Mouse (Mus musculus) intestine, embryonic 14.5 days (tissue): Measurements from ENCODE around the gene Ptprn2. TPM values are rescaled to one million over a fixed set of nuclear protein-coding genes. Genes with fewer than 3 reads are reported as not detected.

ENCODE experiments used
- ATAC-seq: fragments of 200-750 bp; cut with Nextera tagmentation; replicated peaks from 2 replicates; pipeline ENCODE4 v1.8.0; 2017; ENCODE audit warnings: low read depth, moderate number of reproducible peaks, moderate TSS enrichment, moderate library complexity; ENCODE audit not compliant: low FRiP score, low TSS enrichment
- DNase-seq: peaks from one replicate; pipeline ENCODE4 v3.0.0-alpha.2; 2018; ENCODE audit warnings: low spot score
- H3K27ac ChIP-seq: fragments of 300-500 bp; sonication (generic); 2 replicates; pipeline ENCODE4 v1.5.1; 2014; ENCODE audit warnings: low read depth, mild to moderate bottlenecking, control low read depth
- H3K27me3 ChIP-seq: fragments of 300-500 bp; sonication (generic); replicated peaks from 2 replicates; pipeline ENCODE4 v1.6.1; 2014; ENCODE audit warnings: low read length, control low read depth; ENCODE audit not compliant: control insufficient read depth, insufficient read depth
- H3K36me3 ChIP-seq: fragments of 300-500 bp; sonication (generic); 2 replicates; pipeline ENCODE4 v1.6.1; 2014; ENCODE audit warnings: low read length, control low read depth; ENCODE audit not compliant: control insufficient read depth, insufficient read depth
- H3K4me1 ChIP-seq: fragments of 300-500 bp; sonication (generic); replicated peaks from 2 replicates; pipeline ENCODE4 v1.6.1; 2014; ENCODE audit warnings: low read length, control low read depth, mixed read lengths; ENCODE audit not compliant: control insufficient read depth, insufficient read depth
- H3K4me2 ChIP-seq: fragments of 300-500 bp; sonication (generic); 2 replicates; pipeline ENCODE4 v1.6.1; 2014; ENCODE audit warnings: low read length
- H3K4me3 ChIP-seq: fragments of 300-500 bp; sonication (generic); 2 replicates; pipeline ENCODE4 v1.5.1; 2014; ENCODE audit warnings: low read depth, low read length, control low read depth, mixed read lengths
- H3K9ac ChIP-seq: fragments of 300-500 bp; sonication (generic); 2 replicates; pipeline ENCODE4 v1.6.1; 2014; ENCODE audit warnings: mild to moderate bottlenecking, low read length
- H3K9me3 ChIP-seq: fragments of 300-500 bp; sonication (generic); 2 replicates; pipeline ENCODE4 v1.6.1; 2016; ENCODE audit warnings: low read length, control low read depth; ENCODE audit not compliant: control insufficient read depth
- WGBS: fragments of 180-500 bp; shearing (Covaris S2); extraction: QIAGEN DNeasy Blood & Tissue Kit; methylation state at CpG from one replicate; pipeline ENCODE4 v1.1.7; 2014; 5-methylcytosine and 5-hydroxymethylcytosine counted together
- polyA plus RNA-seq: library from polyadenylated mRNA; unstranded; fragments of >200 nt; fragmentation: Nextera tagmentation; extraction: Ambion mirVana; gene quantifications from 2 replicates; pipeline ENCODE4 v1.2.1, GENCODE M21; 2014

Ptprn2 gene
- polyA plus RNA-seq, 1 experiment from 2014 or later: 2.0 TPM

DNA sequence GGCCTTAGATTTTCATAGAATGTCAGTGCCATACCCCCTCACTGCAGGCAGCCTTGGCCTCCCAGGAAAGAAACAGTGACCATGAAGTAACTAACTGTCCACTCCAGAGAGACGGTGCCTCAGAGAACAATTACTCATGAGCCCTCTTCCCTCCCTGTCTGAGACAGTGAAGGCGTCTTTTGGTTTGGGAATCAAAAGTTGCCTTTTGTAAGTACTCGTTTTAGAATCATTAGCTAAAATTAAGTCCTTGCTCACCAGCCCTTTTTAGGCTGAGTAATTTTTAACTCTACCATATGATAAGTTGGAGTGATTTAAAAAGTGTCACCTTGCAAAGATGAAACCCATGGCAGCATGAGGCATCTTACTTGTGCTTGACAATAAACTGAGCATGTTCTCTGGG is 806.4 kb downstream of the Ptprn2 start:
- Histone ChIP-seq H3K4me1 (no peaks in the 10 kb centered on the region), H3K4me3 (no peak overlapping the region), H3K36me3 (no peaks in the 10 kb centered on the region), H3K27me3 (no peaks in the 10 kb centered on the region), H3K4me2 (no peak overlapping the region), H3K27ac (no peak overlapping the region), H3K9me3 (no peaks in the 10 kb centered on the region), H3K9ac (no peak overlapping the region)
- 64% methylated on average over 3 of the region's 3 CpGs for WGBS
- ATAC-seq: no peak
- no peak for DNase-seq

- H3K9me3 ChIP-seq: no peaks in the 10 kb centered on the region
- no peak overlapping the region for H3K4me3 ChIP-seq
- 46% methylated on average over 2 of the region's 2 CpGs for WGBS
- no peak overlapping the region for H3K9ac ChIP-seq
- no peaks in the 10 kb centered on the region for H3K27me3 ChIP-seq
- H3K4me2 ChIP-seq: no peak overlapping the region
- DNase-seq: no peak
- no peaks in the 10 kb centered on the region for H3K36me3 ChIP-seq
- no peak for ATAC-seq
- no peaks in the 10 kb centered on the region for H3K4me1 ChIP-seq
- H3K27ac ChIP-seq: no peak overlapping the region
Observed at GRCm38 (mm10) chr12:117296792-117297191, 811.3 kb downstream of the Ptprn2 start.

GRCm38 (mm10) chr12:117299084-117299483 is 813.6 kb downstream of the Ptprn2 start:
- no peak overlapping the region for H3K4me3 ChIP-seq
- H3K27me3 ChIP-seq: no peaks in the 10 kb centered on the region
- H3K9ac ChIP-seq: no peak overlapping the region
- no peaks in the 10 kb centered on the region for H3K4me1 ChIP-seq
- ATAC-seq (no peak), DNase-seq (no peak)
- no peaks in the 10 kb centered on the region for H3K36me3 ChIP-seq
- no peaks in the 10 kb centered on the region for H3K9me3 ChIP-seq
- H3K4me2 ChIP-seq: no peak overlapping the region
- WGBS: 87% methylated on average over 3 of the region's 3 CpGs
- H3K27ac ChIP-seq: no peak overlapping the region

DNA sequence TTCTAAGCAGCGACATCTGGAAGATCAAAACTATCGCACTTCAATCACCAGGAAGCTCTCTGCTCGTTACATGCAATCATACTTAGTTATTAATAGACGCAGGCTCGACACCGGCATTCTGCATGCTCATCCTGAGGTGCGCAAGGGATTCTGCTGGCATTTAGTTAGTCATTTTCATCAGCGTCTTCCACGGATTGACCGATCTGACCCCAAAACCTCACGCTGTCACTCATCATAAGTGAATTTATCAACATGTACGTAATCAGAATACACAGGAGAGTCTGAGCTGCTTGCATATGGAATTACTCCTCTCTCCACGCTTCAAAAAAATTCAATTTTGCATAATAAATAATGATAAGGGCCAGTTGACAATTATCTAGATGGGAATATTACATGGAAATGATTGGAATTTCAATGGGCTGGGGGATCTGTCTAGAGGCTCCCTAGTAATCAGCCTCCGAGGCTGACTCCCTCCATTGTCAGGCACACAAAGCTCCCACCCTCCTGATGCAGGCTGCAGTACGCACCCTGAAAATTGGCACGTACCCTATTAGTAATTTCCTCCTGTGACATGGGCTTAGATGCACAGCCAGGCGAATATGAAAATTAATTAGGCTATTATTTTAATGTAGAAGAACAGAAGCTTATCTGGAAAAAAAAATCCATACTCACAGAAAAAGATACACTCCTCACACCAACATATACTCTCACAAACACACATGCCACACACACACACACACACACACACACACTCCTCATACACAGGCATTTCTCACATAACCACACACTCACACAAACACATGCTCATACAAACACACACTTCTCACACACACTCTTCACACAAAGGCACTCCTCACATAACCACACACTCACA is 819.5 kb downstream of the Ptprn2 start:
- H3K36me3 ChIP-seq: no peaks in the 10 kb centered on the region
- WGBS: 87% methylated on average over 17 of the region's 17 CpGs
- H3K4me2 ChIP-seq: no peak overlapping the region
- H3K4me1 ChIP-seq: no peaks in the 10 kb centered on the region
- ATAC-seq (no peak), DNase-seq (no peak)
- H3K9me3 ChIP-seq: no peaks in the 10 kb centered on the region
- no peak overlapping the region for H3K4me3 ChIP-seq
- H3K9ac ChIP-seq: no peak overlapping the region
- no peak overlapping the region for H3K27ac ChIP-seq
- H3K27me3 ChIP-seq: no peaks in the 10 kb centered on the region

- H3K27ac ChIP-seq: no peak overlapping the region
- DNase-seq: no peak
- H3K4me2 ChIP-seq: no peak overlapping the region
- H3K4me3 ChIP-seq: no peak overlapping the region
- H3K36me3 ChIP-seq: no peaks in the 10 kb centered on the region
- 84% methylated on average over 5 of the region's 5 CpGs for WGBS
- no peaks in the 10 kb centered on the region for H3K4me1 ChIP-seq
- H3K9ac ChIP-seq: no peak overlapping the region
- ATAC-seq: no peak
- H3K27me3 ChIP-seq: no peaks in the 10 kb centered on the region
- H3K9me3 ChIP-seq: no peaks in the 10 kb centered on the region
Observed at GRCm38 (mm10) chr12:117305625-117306105, 820.1 kb downstream of the Ptprn2 start.

GRCm38 (mm10) chr12:117312079-117312478 is 826.6 kb downstream of the Ptprn2 start:
- H3K9me3 ChIP-seq: no peaks in the 10 kb centered on the region
- H3K4me3 ChIP-seq: no peak overlapping the region
- H3K27ac ChIP-seq: no peak overlapping the region
- H3K4me1 ChIP-seq: no peaks in the 10 kb centered on the region
- H3K4me2 ChIP-seq: no peak overlapping the region
- H3K9ac ChIP-seq: no peak overlapping the region
- no peaks in the 10 kb centered on the region for H3K27me3 ChIP-seq
- H3K36me3 ChIP-seq: no peaks in the 10 kb centered on the region
- 83% methylated on average over 6 of the region's 6 CpGs for WGBS
- ATAC-seq: no peak
- no peak for DNase-seq

GRCm38 (mm10) chr12:117314987-117315386 is 829.5 kb downstream of the Ptprn2 start:
- Histone ChIP-seq H3K9ac (no peak overlapping the region), H3K4me2 (no peak overlapping the region), H3K36me3 (no peaks in the 10 kb centered on the region), H3K27me3 (no peaks in the 10 kb centered on the region), H3K4me3 (no peak overlapping the region), H3K27ac (no peak overlapping the region), H3K9me3 (0 out of 2 replicates have a peak, but pooled peaks cover 3% of the 10 kb centered on the region), H3K4me1 (no peaks in the 10 kb centered on the region)
- ATAC-seq: no peak
- no peak for DNase-seq
- whole genome bisulfite sequencing: 69% methylated on average over 2 of the region's 2 CpGs

DNA sequence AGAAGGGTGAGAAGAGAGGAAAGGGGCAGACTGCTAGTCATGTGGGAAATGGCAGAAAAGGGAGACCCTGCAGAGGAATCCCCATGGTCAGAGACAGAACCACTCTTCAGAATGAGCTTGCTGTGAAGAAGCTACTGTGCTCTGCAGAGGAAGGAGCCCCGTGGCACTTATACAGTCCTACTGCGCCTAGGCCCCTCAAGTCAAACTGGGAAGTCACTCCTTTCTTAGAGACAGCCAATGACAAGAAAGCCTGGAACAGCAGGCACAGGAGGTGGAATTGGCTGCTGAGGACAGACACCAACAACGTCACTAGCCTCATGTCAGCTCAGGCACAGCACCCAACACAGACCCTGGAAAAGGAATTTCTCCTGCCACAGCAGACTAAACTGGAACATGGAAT is 830.1 kb downstream of the Ptprn2 start:
- Histone ChIP-seq H3K4me3 (no peak overlapping the region), H3K9me3 (0 out of 2 replicates have a peak, but pooled peaks cover 3% of the 10 kb centered on the region), H3K4me2 (no peak overlapping the region), H3K4me1 (no peaks in the 10 kb centered on the region), H3K36me3 (no peaks in the 10 kb centered on the region), H3K9ac (no peak overlapping the region), H3K27me3 (no peaks in the 10 kb centered on the region), H3K27ac (no peak overlapping the region)
- ATAC-seq: no peak
- WGBS: 84% methylated on average over 3 of the region's 3 CpGs
- DNase-seq: no peak

DNA sequence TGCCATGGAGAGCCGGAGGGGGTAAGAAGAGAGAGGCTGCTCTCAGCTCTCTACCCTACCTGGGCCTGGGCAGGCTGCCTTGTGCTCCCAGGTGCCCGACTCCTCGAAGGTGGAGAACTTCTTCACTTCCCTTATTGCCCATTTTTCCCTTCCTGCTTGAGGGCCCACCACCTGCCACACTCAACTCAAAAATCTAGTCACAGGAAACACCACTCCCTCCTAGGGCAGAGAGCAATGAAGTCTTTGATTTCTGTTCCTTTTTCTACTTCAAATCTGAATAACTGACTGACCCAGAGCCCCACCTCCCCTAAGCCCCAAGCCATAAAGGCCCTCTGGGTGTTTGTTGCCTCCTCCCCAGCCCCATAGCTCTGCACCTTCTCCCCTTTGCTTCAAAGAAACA is 832.7 kb downstream of the Ptprn2 start:
- H3K9me3 ChIP-seq: 0 out of 2 replicates have a peak, but pooled peaks cover 3% of the 10 kb centered on the region
- no peaks in the 10 kb centered on the region for H3K27me3 ChIP-seq
- no peak overlapping the region for H3K4me2 ChIP-seq
- H3K27ac ChIP-seq: no peak overlapping the region
- no peak for ATAC-seq
- 79% methylated on average over 3 of the region's 3 CpGs for WGBS
- no peak for DNase-seq
- H3K36me3 ChIP-seq: no peaks in the 10 kb centered on the region
- no peak overlapping the region for H3K4me3 ChIP-seq
- H3K4me1 ChIP-seq: no peaks in the 10 kb centered on the region
- no peak overlapping the region for H3K9ac ChIP-seq
